Mouse (Mus musculus): ENCODE results near the gene Mylpf.

Mylpf gene

DNA sequence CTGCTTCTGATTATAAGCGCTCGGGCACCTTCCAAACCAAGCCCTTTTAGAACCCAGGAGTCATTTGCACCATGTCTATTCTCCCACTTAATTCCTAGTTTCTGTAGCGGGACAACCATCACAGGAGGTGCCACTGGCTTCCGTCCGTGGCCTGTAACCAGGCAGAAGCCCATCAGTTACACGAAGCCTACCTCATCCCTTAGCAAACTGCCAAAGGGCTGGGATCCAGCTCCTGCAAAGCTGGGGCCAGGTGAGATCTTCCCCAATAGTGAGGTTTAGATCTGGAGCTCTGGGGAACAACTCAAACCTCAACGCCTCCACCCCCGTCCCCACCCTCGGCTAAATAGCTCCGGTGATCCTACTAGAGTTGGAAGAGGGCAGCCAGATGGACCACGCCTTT is 12.2 kb upstream of the Mylpf start:
- intact Hi-C loops (cut with DNase I): no loop called here

DNA sequence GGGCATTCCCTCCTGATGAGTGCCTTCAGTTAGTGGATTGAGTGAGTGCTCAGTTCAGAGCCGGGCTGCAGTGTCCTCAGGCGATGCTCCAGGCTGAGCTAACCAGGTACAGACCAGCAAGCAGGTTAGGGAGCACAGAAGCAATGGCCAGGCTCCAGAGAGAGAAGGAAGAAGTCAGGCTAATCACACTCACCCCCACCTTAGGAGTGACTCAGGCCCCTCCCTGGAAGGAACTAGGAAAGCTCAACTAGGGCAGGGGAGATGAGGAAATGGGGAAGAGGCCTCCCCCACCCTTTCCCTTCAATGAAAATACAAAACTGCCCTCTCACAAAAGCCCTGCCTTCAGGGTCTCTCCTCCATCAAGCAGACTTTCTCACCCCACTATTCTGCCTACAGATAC is 2.1 kb upstream of the Mylpf start:
- intact Hi-C loops (cut with DNase I): no loop called here

DNA sequence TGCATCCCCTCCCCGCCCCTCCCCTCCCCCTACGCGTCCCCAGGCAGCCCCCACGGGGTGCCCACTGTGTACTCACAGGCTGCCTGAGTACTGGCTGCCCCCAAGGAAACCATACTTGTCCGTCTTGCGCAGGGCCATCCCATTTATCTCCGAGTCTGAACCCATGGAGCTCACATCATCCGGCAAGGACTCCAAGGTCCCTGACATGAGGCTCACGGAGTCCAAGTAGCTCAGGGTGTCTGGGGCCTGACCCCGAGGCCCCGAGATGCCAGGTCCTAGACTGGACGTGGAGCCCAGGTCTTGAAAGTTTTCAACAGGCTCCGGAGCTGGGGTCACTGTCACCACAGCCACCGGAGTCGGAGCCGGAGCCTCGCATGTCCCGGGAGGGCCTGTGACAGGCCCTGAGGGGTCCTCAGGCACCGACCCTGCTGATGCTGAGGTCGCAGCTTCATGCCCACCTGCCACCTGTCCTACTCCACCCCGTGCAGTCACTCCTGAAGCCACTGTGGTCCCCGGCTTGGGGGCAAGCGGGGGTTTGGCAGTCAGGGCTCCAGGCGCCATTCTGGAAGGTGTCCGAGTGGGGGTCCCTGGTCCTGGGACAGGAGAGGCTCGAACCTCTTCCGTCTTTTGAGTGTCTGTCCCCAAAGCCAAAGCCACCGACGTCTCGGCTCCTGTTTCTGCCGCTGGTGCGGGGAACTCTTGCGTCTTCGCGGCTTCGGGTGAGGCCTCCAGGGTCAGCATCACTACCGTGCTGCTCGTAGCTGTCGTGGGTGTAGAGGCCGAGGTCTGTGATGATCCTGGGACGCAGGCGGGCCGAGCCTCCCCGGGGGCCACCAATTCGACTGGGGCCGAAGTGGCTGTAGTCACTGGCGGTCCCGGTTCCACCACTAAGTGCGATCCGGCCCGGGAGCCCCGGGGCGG is 1.1 kb upstream of the Mylpf start:
- intact Hi-C loops (cut with DNase I): no loop called here

DNA sequence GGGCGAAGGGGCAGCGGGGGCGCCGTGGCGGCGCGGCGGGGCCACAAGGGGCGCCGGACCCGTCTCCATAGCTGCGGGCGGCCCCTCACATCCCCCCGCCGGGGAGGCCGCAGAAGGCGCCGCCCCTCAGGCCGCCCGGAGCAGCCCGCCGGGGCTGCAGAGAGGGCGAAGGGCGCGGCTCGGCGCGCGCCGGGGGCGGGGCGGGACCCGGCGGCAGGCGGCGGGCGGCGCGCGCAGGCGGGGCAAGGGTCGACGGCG is 466 bp upstream of the Mylpf start, which contains the start of gene Tbc1d10b:
TSS of gene Tbc1d10b (minus strand) at position 174 of the 258 bp plus-strand sequence.
- intact Hi-C loops (cut with DNase I): no loop called here

DNA sequence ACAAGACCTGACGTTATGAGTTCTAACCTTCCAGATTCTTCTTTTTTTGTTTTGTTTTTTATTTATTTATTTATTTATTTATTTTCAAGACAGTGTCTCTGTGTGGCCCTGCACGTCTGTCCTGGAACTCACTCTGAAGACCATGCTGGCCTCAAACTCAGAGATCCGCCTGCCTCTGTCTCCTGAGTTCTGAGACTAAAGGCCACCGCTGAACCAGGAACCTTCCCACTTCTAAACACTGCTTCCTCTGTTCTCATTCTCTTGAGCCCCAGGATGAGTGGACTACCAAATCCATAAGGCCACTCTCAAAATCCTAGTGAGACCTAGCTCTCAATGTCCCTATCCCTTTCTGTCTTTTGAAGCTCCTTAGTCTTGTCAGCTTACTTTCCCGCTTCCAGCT is 1.2 kb downstream of the Mylpf start:
- intact Hi-C loops (cut with DNase I): no loop called here

DNA sequence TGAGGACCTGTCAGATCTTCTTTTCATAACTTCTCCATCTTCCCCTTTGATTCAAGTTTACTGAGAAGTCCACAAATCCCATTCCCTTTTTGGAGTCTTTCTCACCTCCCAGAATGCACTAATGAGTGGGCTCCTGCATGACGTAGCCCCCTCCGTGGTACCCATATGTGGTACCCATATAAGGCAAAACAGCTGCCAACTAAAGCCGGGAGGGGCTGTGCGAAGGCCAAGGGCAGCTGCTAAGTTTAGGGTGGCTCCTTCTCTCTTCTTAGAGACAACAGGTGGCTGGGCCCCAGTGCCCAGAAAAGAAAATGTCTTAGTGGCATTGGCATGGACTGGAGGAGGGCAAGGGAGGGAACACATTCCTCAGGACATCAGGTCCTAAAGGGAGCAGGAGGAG is 1.6 kb downstream of the Mylpf start:
- intact Hi-C loops (cut with DNase I): no loop called here

DNA sequence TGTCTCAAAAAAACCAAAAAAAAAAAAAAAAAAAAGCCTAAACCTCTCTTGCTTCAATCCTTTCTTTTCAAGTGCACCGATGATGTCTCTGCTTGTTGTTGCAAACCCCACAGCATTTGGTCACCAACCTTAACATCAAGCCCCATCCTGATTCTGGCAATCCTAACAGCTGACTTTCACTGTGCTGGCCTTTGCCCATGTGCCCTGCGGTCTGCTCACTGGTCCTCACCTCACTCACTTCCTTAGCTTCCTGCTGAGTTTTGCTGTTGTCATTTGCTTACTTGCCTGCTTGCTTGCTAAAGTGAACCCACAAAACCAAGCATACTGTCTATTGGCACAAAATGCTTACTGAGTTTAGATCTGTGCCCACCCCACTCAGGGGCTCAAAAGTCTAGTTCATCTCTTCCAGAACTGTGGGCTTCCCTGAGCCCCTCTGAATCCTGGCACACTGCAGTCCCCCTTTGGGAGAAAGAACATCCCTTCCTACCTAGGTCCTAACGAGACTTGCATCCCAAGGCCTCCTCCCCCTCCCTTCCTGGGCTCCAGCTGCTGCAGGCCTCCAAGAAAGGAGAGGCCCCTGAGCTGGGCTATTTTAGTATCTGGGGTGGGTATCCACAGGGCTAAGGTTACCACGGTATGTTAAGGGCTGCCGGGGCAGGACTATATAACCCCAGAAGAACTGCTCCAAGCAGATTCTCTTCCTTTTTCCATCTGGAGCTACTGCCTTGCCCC is 2.5 kb downstream of the Mylpf start:
- intact Hi-C loops (cut with DNase I): no loop called here

DNA sequence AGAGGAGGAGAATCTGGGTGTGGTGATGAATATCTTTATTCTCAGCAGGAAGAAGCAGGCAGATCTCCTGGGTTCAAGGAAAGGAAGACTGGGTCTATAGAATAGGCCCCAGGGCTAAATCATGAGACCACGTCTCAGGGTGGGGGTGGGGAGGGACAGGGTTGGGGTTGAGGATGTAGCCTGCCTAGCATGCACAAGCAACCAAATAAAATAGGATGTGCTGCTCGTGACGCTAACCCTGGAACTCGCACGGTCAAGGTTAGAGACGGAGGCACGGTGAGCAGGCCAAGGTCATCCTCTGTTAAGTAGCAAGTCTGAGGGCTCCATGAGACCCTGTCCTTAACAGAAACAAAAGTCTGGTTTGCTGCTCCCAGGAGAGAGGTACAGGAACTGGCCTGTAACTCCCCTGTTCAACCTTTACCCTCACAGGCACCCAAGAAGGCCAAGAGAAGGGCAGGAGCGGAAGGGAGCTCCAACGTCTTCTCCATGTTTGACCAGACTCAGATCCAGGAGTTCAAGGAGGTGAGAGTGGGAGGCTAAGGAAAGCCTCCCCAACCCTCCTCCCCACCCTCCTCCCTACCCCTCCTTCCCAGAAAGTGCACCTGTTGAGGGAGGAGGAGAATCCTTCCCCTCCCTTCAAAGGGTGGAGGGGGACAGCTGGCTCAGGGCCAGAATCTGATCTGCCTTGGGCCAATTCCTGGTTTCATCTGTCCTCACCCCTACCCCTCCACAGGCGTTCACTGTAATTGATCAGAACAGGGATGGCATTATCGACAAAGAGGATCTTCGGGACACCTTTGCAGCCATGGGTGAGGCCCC is 4.0 kb downstream of the Mylpf start:
- intact Hi-C loops (cut with DNase I): no loop called here

DNA sequence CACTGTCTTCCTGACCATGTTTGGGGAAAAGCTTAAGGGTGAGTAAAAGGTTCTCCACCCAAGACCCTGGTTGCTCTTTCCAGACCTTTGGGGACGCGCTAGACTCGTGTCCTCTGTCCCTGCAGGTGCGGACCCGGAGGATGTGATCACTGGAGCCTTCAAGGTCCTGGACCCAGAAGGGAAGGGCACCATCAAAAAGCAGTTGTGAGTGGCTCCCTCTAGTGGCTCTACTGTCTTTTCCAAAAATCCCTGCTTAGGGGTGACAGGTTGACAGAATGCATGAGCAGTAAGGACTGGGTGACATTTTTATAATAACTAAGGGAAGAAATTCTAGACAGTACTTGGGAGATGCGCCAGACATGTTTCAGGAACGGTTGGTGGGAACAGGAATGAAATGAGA is 4.8 kb downstream of the Mylpf start:
- intact Hi-C loops (cut with DNase I): no loop called here

DNA sequence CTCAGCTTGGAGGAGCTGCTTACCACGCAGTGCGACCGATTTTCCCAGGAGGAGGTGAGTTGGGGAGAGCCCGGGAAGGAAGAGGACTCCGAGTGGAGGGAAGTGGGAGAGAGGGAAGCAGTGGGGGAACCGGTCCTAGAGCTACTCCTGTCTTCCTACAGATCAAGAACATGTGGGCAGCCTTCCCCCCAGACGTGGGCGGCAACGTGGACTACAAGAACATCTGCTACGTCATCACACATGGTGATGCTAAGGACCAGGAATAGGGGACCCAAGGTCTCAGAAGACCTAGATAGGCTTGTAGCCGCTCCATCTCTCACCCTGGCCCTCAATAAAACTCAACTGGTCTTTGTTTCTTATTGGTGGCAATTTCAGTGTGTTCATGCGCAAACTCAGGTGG is 5.2 kb downstream of the Mylpf start:
- intact Hi-C loops (cut with DNase I): no loop called here

DNA sequence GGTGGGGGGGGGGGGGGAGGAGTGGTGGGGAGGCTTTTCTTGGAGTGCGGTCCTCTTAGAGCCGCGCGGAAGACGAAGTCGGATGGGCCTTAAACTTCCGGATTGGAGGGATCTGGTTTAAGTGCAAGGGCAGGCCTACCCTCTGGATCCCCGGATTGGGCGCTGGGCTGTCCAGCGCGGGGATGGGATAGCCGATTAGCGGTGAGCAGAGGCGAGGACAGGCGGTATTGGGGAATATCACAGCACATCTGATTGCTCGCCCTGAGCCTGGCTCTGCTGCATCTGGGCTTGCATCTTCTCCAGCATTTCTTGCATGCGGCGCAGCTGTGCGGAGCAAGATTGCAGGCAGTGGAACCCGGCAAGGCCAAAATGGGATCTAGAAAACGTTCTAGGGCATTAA is 5.8 kb downstream of the Mylpf start:
- intact Hi-C loops (cut with DNase I): no loop called here

DNA sequence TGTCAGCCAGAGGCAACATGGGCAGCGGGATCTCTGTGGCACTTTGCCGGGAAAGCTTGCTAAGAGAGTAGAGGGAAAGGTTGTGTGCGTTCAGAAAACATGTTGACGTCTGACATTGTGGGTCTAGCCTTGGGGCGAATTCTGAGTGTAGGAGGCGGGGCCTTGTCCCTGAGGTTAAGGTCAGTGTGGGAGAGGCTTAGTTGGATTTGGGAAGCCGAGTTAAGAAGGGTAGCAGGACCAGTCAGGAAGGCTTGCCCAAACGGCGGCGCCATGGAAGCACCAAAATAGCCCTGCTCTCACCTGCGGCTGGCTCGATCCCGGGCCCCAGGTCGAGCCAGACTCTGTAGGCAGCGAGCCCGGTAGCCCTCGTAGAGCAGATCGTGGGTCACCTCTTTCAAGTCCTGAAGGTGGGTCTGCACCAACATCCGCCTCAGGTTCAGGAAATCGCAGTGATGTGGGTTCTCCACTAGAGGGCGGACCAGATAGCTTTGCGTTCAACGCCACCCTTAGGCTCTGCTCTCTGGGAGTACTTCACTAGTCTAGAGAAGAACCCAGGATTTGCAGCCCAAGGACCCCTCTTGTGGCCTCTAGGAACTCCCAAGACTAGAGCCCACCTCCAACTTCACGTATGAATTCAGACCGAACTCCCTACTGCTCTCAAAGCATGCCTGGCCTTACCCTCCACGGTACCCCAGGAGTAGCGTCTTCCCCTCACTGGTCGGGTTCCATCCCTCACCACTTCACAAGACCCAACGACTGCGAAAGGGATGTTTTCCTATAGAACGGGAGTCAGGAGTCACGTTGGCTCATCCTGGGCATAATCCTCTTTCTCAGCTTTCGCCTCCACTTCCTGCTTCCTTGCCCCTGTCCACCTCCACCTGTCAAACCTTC is 6.5 kb downstream of the Mylpf start:
- intact Hi-C loops (cut with DNase I): no loop called here

DNA sequence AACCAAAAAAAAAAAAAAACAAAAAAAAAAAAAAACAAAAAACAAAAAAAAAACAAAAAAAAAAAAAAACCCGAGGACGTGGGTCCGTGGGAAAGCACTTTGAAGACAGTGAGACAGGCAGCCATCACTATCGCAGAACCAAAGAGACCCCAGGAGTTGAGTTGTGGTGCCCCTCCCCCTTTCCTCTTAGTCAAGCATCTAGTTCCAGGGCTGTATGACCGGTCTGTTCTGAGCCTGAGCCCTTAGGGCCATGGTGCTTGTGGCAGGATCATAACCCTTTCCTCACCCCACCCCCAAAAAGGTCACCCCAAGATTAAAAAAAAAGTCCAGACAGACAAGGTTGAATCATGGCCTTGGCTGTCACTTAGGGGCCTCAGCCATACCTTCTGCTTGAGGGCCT is 7.6 kb downstream of the Mylpf start:
- intact Hi-C loops (cut with DNase I): no loop called here

DNA sequence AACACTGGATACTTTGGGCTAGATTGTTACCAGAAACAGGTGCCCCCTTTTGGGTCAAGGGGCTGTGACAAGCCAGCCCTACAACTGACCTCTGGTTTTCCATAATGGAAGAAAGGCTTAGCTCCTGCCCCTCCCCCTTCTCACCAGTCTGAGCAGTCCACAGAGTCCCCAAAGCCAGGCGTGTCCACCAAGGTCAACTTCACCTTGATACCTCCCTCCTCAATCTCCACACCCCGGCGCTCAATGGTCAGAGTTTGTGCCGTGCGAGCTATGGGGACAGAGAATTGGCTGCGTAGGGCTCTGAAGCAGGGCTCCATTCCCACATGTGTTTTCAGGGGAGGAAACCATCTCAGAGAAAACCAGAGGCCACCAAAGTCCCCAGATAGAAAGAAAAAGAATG is 8.8 kb downstream of the Mylpf start:
- intact Hi-C loops (cut with DNase I): no loop called here

DNA sequence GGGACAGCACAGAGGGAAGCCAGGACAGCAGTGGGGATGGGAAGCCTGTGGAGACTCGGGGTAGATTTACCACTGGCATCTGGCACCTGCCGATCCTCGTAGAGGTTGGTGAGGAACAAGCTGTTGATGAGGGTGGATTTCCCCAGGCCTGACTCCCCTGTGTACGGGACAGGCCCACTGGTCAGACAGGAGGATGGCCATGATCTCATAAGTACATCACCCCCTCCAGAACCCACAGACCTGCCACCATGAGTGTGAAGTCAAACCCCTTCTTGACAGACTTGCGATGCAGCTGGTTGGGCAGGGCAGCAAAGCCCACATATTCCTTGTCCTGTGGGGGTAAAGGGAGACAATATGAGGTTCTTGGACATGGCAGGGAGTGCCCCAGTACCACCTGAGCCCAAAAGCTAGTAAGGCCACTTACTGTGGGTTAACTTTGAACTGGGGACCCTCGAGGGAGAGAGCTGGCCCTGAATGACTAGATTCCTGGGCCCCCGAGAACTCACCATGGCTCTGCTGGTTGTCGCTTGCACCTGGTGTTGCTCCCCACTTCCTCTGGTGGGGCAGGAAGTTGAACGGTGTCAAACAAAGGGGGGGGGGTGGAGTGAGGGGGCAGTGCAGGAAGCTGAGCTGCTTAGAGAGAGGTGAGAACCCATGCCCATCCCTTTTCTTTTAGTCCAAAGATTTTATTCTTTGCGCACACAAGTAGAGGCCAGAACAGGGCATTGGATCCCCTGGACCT is 9.4 kb downstream of the Mylpf start:
- intact Hi-C loops (cut with DNase I): no loop called here

DNA sequence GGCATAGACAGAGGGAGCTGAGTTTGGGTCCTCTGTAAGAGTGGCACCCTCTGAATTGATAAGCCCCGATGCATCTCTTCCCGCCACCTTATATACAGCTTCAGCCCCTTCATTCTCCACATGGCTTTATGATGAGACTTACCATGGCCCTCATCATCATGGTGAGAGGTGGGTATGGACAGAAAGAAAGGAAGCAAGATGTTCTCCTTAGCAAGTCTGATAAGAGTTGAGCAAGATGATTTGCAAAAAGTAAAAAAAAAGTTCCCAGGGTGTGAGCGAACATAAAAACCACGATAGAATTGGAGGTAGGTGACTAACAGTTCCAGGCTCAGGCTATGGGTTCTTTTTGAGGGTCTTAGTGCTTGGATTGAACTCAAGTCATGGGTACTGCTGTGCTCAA is 10.0 kb downstream of the Mylpf start:
- intact Hi-C loops (cut with DNase I): no loop called here

DNA sequence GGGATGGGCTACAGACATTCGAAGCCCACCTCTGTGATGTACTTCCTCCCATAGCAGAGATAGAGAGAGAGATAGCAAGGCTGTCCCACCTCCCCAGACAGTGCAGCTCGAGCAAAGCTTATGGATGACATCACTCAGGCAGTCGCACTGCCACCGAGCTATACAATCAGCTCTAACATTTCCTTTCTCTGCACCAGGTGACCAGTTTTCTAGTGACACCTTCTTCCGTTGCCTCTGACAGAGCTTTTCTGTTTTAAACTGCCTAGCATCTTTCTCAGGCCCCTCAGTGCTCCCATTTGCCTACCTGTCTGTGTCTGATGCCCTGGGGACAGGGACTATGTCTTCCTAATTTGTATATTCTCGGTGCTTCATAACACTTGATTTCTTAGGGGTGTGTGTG is 11.8 kb downstream of the Mylpf start:
- intact Hi-C loops (cut with DNase I): no loop called here

DNA sequence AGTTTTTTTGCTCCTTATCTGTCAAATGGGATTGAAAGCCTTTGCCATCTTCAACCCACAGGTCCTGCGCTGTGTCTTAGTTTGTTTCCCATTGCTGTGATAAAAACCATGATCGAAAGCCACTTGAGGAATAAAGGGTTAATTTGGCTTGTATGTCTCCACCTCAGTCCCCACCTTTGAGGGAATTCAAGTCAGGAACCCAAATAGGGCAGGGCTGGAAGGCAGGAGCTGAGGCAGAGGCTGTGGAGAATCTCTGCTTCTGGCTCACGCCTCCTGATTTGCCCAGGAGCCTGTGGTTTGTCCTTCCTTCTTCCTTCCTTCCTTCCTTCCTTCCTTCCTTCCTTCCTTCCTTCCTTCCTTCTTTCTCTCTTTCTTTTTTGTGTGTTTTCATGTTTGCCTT is 14.4 kb downstream of the Mylpf start:
- intact Hi-C loops (cut with DNase I): no loop called here

DNA sequence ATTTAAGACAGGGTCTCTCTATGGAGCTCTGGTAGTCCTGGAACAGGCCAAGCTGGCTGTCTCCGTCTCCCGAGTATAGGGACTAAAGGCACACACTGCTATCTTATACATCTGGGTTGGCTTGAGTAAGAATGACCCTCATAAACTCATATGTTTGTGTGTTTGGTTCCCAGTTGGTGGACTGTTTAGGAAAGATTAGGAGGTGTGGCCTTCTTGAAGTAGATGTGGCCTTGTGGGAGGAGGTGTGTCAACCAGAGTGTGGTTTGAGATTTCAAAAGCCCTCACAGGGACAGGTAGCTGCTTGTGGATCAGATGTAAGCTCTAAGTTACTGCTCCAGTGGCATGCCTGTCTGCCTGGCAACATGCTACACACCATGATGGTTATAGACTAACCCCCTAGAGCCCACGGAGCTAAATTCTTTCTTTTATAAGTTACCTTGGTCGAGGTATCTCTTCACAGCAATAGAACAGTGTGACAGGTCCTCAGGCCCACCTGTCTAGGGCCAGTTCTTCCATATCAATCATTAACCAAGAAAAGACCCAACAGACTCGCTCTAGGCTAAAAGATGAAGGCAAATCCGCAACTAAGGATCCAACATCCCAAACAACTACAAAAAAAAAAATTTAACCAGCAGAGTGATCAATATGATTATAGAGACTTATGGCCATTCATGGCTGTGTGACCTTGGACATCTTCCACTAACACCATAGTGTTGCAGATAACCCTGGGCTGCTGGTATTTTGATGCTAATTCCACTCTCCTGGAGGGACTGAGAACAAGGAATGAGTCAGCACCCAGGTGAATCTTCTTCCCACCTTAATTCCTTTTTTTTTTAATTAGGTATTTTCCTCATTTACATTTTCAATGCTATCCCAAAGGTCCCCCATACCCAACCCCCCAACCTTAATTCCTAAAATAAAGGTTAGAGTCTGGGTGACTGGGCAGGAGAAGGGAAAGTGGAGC is 15.1 kb downstream of the Mylpf start:
- intact Hi-C loops (cut with DNase I): no loop called here
